Comparison of ENCODE assay signal across 14 mouse cellular contexts in genomic region chr15:101066920-101067696, GRCm38 (mm10). TPM values are rescaled to one million over a fixed set of nuclear protein-coding genes. Genes with fewer than 3 reads are reported as not detected.
DNase-seq lines count a peak whose midpoint lies in the region; ATAC-seq and TF ChIP-seq lines count a peak whose summit lies in the region.
"Had no signal": no experiment of that assay in that cellular context is flagged by ENCODE, and none has a peak within 500 bp of the region (broad histone marks: within the 10 kb centered on the region; RNA-seq: fewer than 3 reads in every experiment).

No protein-coding gene starts in this region.

- H3K9me3 ChIP-seq in lung, embryonic 16.5 days (ENCODE audit: control insufficient read depth, low read length): no peaks in the 10 kb centered on the region
- no peaks in the 10 kb centered on the region for H3K9me3 ChIP-seq in forebrain, embryonic 15.5 days
- H3K9me3 ChIP-seq in kidney, postnatal 0 days (replicated peaks; ENCODE audit: low read length): no peaks in the 10 kb centered on the region
- no peaks in the 10 kb centered on the region for H3K9me3 ChIP-seq in stomach, embryonic 14.5 days (ENCODE audit: control insufficient read depth, low read depth, low read length)
- H3K9me3 ChIP-seq: embryonic facial prominence, embryonic 15.5 days had no signal

- no peak for ATAC-seq in lung, embryonic 16.5 days (ENCODE audit: low read depth)
- ATAC-seq in forebrain, embryonic 15.5 days (replicated peaks): 0 out of 2 replicates have a peak, but pooled peaks have one; percentile 28
- no peak for ATAC-seq in kidney, postnatal 0 days (replicated peaks; ENCODE audit: low FRiP score, low read depth)
- no peak for ATAC-seq in stomach, embryonic 14.5 days (ENCODE audit: insufficient number of reproducible peaks, insufficient read depth, low FRiP score, low read depth)
- ATAC-seq in granulocyte monocyte progenitor cell, adult 5-6 weeks (replicated peaks; ENCODE audit: poor library complexity, severe bottlenecking): no peak

- H3K27me3 ChIP-seq in lung, embryonic 16.5 days (ENCODE audit: control insufficient read depth, insufficient read depth, low read depth, low read length): no peaks in the 10 kb centered on the region
- no peaks in the 10 kb centered on the region for H3K27me3 ChIP-seq in forebrain, embryonic 15.5 days
- no peaks in the 10 kb centered on the region for H3K27me3 ChIP-seq in kidney, postnatal 0 days (ENCODE audit: insufficient read depth, low read length)
- no peaks in the 10 kb centered on the region for H3K27me3 ChIP-seq in stomach, embryonic 14.5 days (ENCODE audit: control insufficient read depth, insufficient read depth, low read length)
- H3K27me3 ChIP-seq: embryonic facial prominence, embryonic 15.5 days had no signal

- no peaks in the 10 kb centered on the region for H3K36me3 ChIP-seq in lung, embryonic 16.5 days (ENCODE audit: control insufficient read depth, insufficient read depth, low read length)
- no peaks in the 10 kb centered on the region for H3K36me3 ChIP-seq in forebrain, embryonic 15.5 days
- no peaks in the 10 kb centered on the region for H3K36me3 ChIP-seq in kidney, postnatal 0 days (ENCODE audit: insufficient read depth, low read length)
- no peaks in the 10 kb centered on the region for H3K36me3 ChIP-seq in stomach, embryonic 14.5 days (ENCODE audit: control insufficient read depth, insufficient read depth, low read length)
- H3K36me3 ChIP-seq: embryonic facial prominence, embryonic 15.5 days; G1E had no signal

- peak overlapping the region; percentile 73 for H3K27ac ChIP-seq in lung, embryonic 16.5 days (ENCODE audit: low read length)
- no peak overlapping the region for H3K27ac ChIP-seq in forebrain, embryonic 15.5 days (replicated peaks)
- H3K27ac ChIP-seq in kidney, postnatal 0 days: peak overlapping the region; percentile 70
- H3K27ac ChIP-seq in stomach, embryonic 14.5 days (ENCODE audit: low read length): peak overlapping the region; percentile 64; the same call in 1 of the 2 replicates
- H3K27ac ChIP-seq: embryonic facial prominence, embryonic 15.5 days had no signal

- 42% methylated on average over 7 of the region's 9 CpGs for WGBS in lung, embryonic 16.5 days
- 15% methylated on average over 7 of the region's 9 CpGs for WGBS in forebrain, embryonic 15.5 days
- WGBS in kidney, postnatal 0 days: 38% methylated on average over 7 of the region's 9 CpGs
- 33% methylated on average over 7 of the region's 9 CpGs for WGBS in stomach, embryonic 14.5 days

- H3K9ac ChIP-seq in lung, embryonic 16.5 days (ENCODE audit: low read length): peak overlapping the region; percentile 32; the same call in 1 of the 2 replicates
- no peak overlapping the region for H3K9ac ChIP-seq in forebrain, embryonic 15.5 days (replicated peaks)
- no peak overlapping the region for H3K9ac ChIP-seq in kidney, postnatal 0 days (ENCODE audit: low read depth, low read length)
- no peak overlapping the region for H3K9ac ChIP-seq in stomach, embryonic 14.5 days (replicated peaks; ENCODE audit: low read depth, low read length)
- H3K9ac ChIP-seq: embryonic facial prominence, embryonic 15.5 days had no signal

- H3K4me3 ChIP-seq in lung, embryonic 16.5 days (ENCODE audit: low read length): no peak overlapping the region
- no peak overlapping the region for H3K4me3 ChIP-seq in forebrain, embryonic 15.5 days
- H3K4me3 ChIP-seq in kidney, postnatal 0 days (replicated peaks; ENCODE audit: low read depth, low read length): no peak overlapping the region
- no peak overlapping the region for H3K4me3 ChIP-seq in stomach, embryonic 14.5 days (ENCODE audit: low read depth, low read length)
- H3K4me3 ChIP-seq: embryonic facial prominence, embryonic 15.5 days had no signal

- DNase-seq in lung, adult 18-20 months: no peak
- no peak for DNase-seq in kidney, postnatal 0 days (ENCODE audit: low spot score)
- no peak for DNase-seq in layer of hippocampus, postnatal 10 days (ENCODE audit: low spot score in 2 of 2)
- no peak for DNase-seq in cerebellum, adult 8-10 months
- DNase-seq: right cerebral cortex, adult 18-20 months; thymus, postnatal 14 days had no signal

- no peak overlapping the region for H3K4me2 ChIP-seq in lung, embryonic 16.5 days (ENCODE audit: low read depth, low read length)
- H3K4me2 ChIP-seq in forebrain, embryonic 15.5 days (replicated peaks): no peak overlapping the region
- no peak overlapping the region for H3K4me2 ChIP-seq in kidney, postnatal 0 days (ENCODE audit: low read length)
- H3K4me2 ChIP-seq in stomach, embryonic 14.5 days (replicated peaks; ENCODE audit: low read depth, low read length): no peak overlapping the region
- H3K4me2 ChIP-seq: embryonic facial prominence, embryonic 15.5 days had no signal

- H3K4me1 ChIP-seq in lung, embryonic 16.5 days (replicated peaks; ENCODE audit: control insufficient read depth, insufficient read depth, low read length): peaks cover 65% of the 10 kb centered on the region
- peaks cover 4% of the 10 kb centered on the region; the same call in 1 of the 2 replicates for H3K4me1 ChIP-seq in forebrain, embryonic 15.5 days
- peaks cover 67% of the 10 kb centered on the region for H3K4me1 ChIP-seq in kidney, postnatal 0 days (replicated peaks; ENCODE audit: insufficient read depth, low read length)
- peaks cover 63% of the 10 kb centered on the region for H3K4me1 ChIP-seq in stomach, embryonic 14.5 days (ENCODE audit: control insufficient read depth, insufficient read depth, low read length)

- TF ChIP-seq CTCF in kidney, postnatal 0 days (IDR thresholded peaks at IDR 0.05; ENCODE audit: low read depth): no peak

RNA-seq across cellular contexts. Expression of gene Fignl2, which starts 11.3 kb away (rescaled TPM):
- 0.20 TPM in 2 replicates for polyA plus RNA-seq in lung, embryonic 16.5 days (2015; fragmentation: Nextera tagmentation; extraction: Ambion mirVana)
- not detected in 2 replicates for polyA plus RNA-seq in forebrain, embryonic 15.5 days (2015; fragmentation: Nextera tagmentation; extraction: Ambion mirVana)
- 0.38 and 0.47 TPM in 2 replicates for polyA plus RNA-seq in kidney, postnatal 0 days (2015; fragmentation: Nextera tagmentation; extraction: Ambion mirVana)
- 0.38 and 0.41 TPM in 2 replicates for polyA plus RNA-seq in stomach, embryonic 14.5 days (2014; fragmentation: Nextera tagmentation; extraction: Ambion mirVana)
- not detected in 2 replicates for total RNA-seq in granulocyte monocyte progenitor cell, adult 5-6 weeks (2014; fragmentation: Nextera tagmentation)
- total RNA-seq in granulocyte monocyte progenitor cell, adult 5-6 weeks (2017): not detected in 2 replicates
- total RNA-seq in layer of hippocampus, postnatal 10 days (2021): 1 to 10 TPM; 1.1 to 1.2 TPM
- polyA plus RNA-seq: G1E had no signal

RNA-seq across cellular contexts. Expression of gene Gm47841, which starts 19.9 kb away (rescaled TPM):
- not detected in 2 replicates for polyA plus RNA-seq in lung, embryonic 16.5 days (2015; fragmentation: Nextera tagmentation; extraction: Ambion mirVana)
- polyA plus RNA-seq in forebrain, embryonic 15.5 days (2015; fragmentation: Nextera tagmentation; extraction: Ambion mirVana): not detected in 2 replicates
- polyA plus RNA-seq in kidney, postnatal 0 days (2015; fragmentation: Nextera tagmentation; extraction: Ambion mirVana): not detected in 2 replicates
- not detected in 2 replicates for polyA plus RNA-seq in stomach, embryonic 14.5 days (2014; fragmentation: Nextera tagmentation; extraction: Ambion mirVana)
- total RNA-seq in granulocyte monocyte progenitor cell, adult 5-6 weeks (2014; fragmentation: Nextera tagmentation): not detected in 2 replicates
- total RNA-seq in granulocyte monocyte progenitor cell, adult 5-6 weeks (2017): not detected in 2 replicates
- total RNA-seq in layer of hippocampus, postnatal 10 days (2021): not detected
- total RNA-seq: G1E had no signal
- polyA plus RNA-seq: embryonic facial prominence, embryonic 15.5 days; G1E; heart, embryonic 14.5 days had no signal

RNA-seq across cellular contexts. Expression of gene Ankrd33, which starts 48.4 kb away (rescaled TPM):
- polyA plus RNA-seq in lung, embryonic 16.5 days (2015; fragmentation: Nextera tagmentation; extraction: Ambion mirVana): not detected in 2 replicates
- polyA plus RNA-seq in forebrain, embryonic 15.5 days (2015; fragmentation: Nextera tagmentation; extraction: Ambion mirVana): not detected in 2 replicates
- polyA plus RNA-seq in kidney, postnatal 0 days (2015; fragmentation: Nextera tagmentation; extraction: Ambion mirVana): not detected in 2 replicates
- not detected in 2 replicates for polyA plus RNA-seq in stomach, embryonic 14.5 days (2014; fragmentation: Nextera tagmentation; extraction: Ambion mirVana)
- not detected in 2 replicates for total RNA-seq in granulocyte monocyte progenitor cell, adult 5-6 weeks (2014; fragmentation: Nextera tagmentation)
- not detected in 2 replicates for total RNA-seq in granulocyte monocyte progenitor cell, adult 5-6 weeks (2017)
- not detected for total RNA-seq in layer of hippocampus, postnatal 10 days (2021)
- total RNA-seq: G1E; left cerebral cortex, postnatal 10 days had no signal
- polyA plus RNA-seq: embryonic facial prominence, embryonic 15.5 days; G1E; heart, embryonic 14.5 days had no signal
